Mouse (Mus musculus): ENCODE results near the gene Cdh4. TPM values are rescaled to one million over a fixed set of nuclear protein-coding genes. Genes with fewer than 3 reads are reported as not detected.
A peak's percentile ranks its signal among the peaks of the same experiment; 100 is the strongest.

Cdh4 gene
- polyA plus RNA-seq, 1 experiment from 2014 or later: 0.61 TPM

DNA sequence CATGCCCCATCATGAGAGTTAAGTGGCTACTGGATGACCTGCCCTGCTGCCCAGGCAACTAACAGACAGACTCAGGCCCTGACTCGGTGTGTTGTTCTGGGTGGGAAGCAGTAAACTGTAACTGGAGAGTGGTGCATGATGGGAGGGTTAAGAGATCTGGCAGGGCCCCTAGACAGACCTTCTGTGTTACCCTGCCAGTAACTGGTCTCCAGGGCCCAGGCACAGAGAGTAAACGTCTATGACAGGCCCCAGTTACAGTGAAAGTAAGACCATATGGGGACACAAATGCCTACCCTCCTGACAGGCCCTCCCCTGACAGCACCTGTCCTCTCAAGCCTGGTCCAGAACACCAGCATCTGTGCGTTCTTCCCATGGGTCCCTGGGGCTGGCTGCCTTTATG lies 420.4 kb downstream of the Cdh4 start:
- Histone ChIP-seq H3K36me3 (replicated peaks; ENCODE audit: insufficient read depth, low read length) (no peaks in the 10 kb centered on the region), H3K4me3 (ENCODE audit: low read depth, low read length) (no peak overlapping the region)
- no peak for ATAC-seq

DNA sequence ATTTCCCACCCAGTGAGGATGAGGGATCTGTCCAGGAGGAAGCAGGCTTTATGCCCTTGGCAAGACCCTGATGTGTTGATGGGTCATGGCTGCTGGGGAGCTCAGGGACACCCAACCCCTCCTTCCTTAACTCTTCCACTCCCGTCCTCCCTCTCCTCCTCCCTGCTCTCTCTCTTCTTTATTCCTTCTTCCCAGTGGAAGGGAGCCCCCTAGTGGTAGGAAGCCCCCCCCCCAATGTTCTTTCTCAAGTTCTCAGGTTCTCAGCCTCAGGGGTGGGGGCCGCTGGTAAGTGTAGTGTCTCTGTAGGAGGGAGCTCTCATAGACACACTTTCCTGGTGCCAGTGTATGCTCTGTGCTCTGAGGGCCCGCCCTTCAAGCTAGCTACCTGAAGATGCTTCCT lies 421.0 kb downstream of the Cdh4 start:
- Histone ChIP-seq H3K4me1 (ENCODE audit: insufficient read depth) (no peaks in the 10 kb centered on the region), H3K27me3 (ENCODE audit: insufficient read depth, low read length) (no peaks in the 10 kb centered on the region), H3K9ac (replicated peaks) (no peak overlapping the region), H3K9me3 (ENCODE audit: low read length) (no peaks in the 10 kb centered on the region), H3K27ac (ENCODE audit: low read depth) (no peak overlapping the region), H3K4me3 (ENCODE audit: low read depth, low read length) (no peak overlapping the region), H3K4me2 (ENCODE audit: low read depth, low read length) (no peak overlapping the region), H3K36me3 (replicated peaks; ENCODE audit: insufficient read depth, low read length) (no peaks in the 10 kb centered on the region)
- no peak for ATAC-seq
- WGBS (ENCODE audit: insufficient replicate concordance): 58% methylated on average over 3 of the region's 3 CpGs
- TF ChIP-seq EP300 (IDR thresholded peaks at IDR 0.05; ENCODE audit: low read depth) (no peak), CTCF (IDR thresholded peaks at IDR 0.05; ENCODE audit: low read depth) (peak; percentile 48)
- no peak for DNase-seq

More for the DNA sequence above, 420.4 kb downstream of the Cdh4 start:
- H3K9me3 ChIP-seq (ENCODE audit: low read length): no peaks in the 10 kb centered on the region
- no peak for DNase-seq
- H3K27me3 ChIP-seq (ENCODE audit: insufficient read depth, low read length): no peaks in the 10 kb centered on the region
- no peak overlapping the region for H3K27ac ChIP-seq (ENCODE audit: low read depth)
- WGBS (ENCODE audit: insufficient replicate concordance): 60% methylated on average over 3 of the region's 3 CpGs
- no peak for TF ChIP-seq EP300 (IDR thresholded peaks at IDR 0.05; ENCODE audit: low read depth)
- TF ChIP-seq CTCF (IDR thresholded peaks at IDR 0.05; ENCODE audit: low read depth): no peak
- H3K9ac ChIP-seq (replicated peaks): no peak overlapping the region
- no peaks in the 10 kb centered on the region for H3K4me1 ChIP-seq (ENCODE audit: insufficient read depth)
- H3K4me2 ChIP-seq (ENCODE audit: low read depth, low read length): no peak overlapping the region

DNA sequence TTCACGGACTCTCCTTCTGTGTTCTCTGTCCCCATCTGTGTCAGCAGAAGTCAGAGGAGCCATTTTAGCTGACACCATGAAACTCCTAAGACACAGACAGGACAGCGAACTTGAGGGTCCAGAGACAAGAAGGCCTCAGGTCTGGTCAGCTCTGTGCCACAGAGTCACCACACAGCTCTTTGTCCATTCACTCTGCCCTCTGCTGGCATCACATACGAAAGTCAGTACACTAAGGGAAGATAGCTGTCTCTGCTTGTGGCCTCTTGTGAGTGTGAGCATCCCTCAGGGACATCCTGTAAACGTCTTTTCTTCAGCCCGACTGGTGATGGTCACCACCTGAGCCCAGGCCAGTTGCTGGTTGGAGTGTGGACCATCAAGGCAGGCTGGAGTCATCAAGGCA lies 422.9 kb downstream of the Cdh4 start:
- no peaks in the 10 kb centered on the region for H3K4me1 ChIP-seq (ENCODE audit: insufficient read depth)
- ATAC-seq: no peak
- WGBS (ENCODE audit: insufficient replicate concordance): 67% methylated on average over 5 of the region's 5 CpGs

DNA sequence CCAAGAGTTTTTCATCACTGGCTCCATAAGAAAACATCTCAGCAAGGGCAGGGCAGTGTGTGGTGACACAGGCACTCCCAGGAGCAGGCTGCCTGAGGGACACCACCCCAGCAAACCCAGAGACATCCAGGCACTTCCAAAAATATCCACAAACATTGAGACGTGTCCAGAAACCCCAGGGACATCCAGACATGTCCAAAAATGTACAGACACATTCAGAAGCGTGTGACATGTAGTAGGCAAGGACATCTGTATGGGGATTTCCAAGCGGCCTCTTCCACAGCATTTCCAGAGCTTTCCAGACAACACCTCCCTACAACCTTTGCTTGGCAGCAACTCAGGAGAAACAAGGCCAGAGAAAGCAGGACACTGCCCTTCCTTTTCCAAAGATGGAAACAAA lies 425.4 kb downstream of the Cdh4 start:
- Histone ChIP-seq H3K27me3 (ENCODE audit: insufficient read depth, low read length) (no peaks in the 10 kb centered on the region), H3K9ac (replicated peaks) (no peak overlapping the region), H3K27ac (ENCODE audit: low read depth) (no peak overlapping the region), H3K4me3 (ENCODE audit: low read depth, low read length) (no peak overlapping the region), H3K36me3 (replicated peaks; ENCODE audit: insufficient read depth, low read length) (no peaks in the 10 kb centered on the region), H3K4me2 (ENCODE audit: low read depth, low read length) (no peak overlapping the region), H3K9me3 (ENCODE audit: low read length) (no peaks in the 10 kb centered on the region), H3K4me1 (ENCODE audit: insufficient read depth) (no peaks in the 10 kb centered on the region)
- WGBS (ENCODE audit: insufficient replicate concordance): 55% methylated on average over 3 of the region's 3 CpGs
- ATAC-seq (no peak), DNase-seq (no peak)
- TF ChIP-seq CTCF (IDR thresholded peaks at IDR 0.05; ENCODE audit: low read depth) (no peak), EP300 (IDR thresholded peaks at IDR 0.05; ENCODE audit: low read depth) (no peak)

More for the DNA sequence above, 422.9 kb downstream of the Cdh4 start:
- peak; percentile 23; the same call in 1 of the 2 replicates for TF ChIP-seq CTCF (IDR thresholded peaks at IDR 0.05; ENCODE audit: low read depth)
- TF ChIP-seq EP300 (IDR thresholded peaks at IDR 0.05; ENCODE audit: low read depth): no peak
- Histone ChIP-seq H3K27ac (ENCODE audit: low read depth) (no peak overlapping the region), H3K9me3 (ENCODE audit: low read length) (no peaks in the 10 kb centered on the region), H3K36me3 (replicated peaks; ENCODE audit: insufficient read depth, low read length) (no peaks in the 10 kb centered on the region), H3K27me3 (ENCODE audit: insufficient read depth, low read length) (no peaks in the 10 kb centered on the region), H3K9ac (replicated peaks) (no peak overlapping the region), H3K4me2 (ENCODE audit: low read depth, low read length) (no peak overlapping the region), H3K4me3 (ENCODE audit: low read depth, low read length) (no peak overlapping the region)
- DNase-seq: no peak

DNA sequence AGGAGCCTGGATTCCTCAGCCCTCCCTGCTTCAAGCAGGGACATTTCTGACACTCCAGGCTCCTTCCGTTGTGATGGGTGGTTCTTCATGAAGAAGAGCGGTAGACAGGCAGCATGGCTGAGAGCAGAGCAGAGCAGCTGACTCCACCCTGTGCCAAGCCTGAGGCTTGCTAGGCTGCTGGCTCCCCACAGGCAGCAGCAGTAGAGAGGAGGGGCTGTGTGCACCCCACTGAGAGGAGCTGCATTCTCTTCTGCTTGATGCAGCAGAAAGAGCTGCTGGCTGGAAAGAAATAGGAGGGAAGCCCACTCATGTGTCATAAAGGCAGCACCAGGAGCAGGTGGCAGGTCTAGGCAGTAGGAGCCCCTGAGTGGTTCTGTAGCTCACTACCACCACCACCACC lies 427.6 kb downstream of the Cdh4 start:
- WGBS (ENCODE audit: insufficient replicate concordance): 45% methylated on average over 2 of the region's 2 CpGs
- ATAC-seq (no peak), DNase-seq (no peak)
- Histone ChIP-seq H3K27ac (ENCODE audit: low read depth) (no peak overlapping the region), H3K27me3 (ENCODE audit: insufficient read depth, low read length) (no peaks in the 10 kb centered on the region), H3K4me3 (ENCODE audit: low read depth, low read length) (no peak overlapping the region), H3K36me3 (replicated peaks; ENCODE audit: insufficient read depth, low read length) (no peaks in the 10 kb centered on the region), H3K9me3 (ENCODE audit: low read length) (no peaks in the 10 kb centered on the region), H3K9ac (replicated peaks) (no peak overlapping the region), H3K4me1 (ENCODE audit: insufficient read depth) (no peaks in the 10 kb centered on the region), H3K4me2 (ENCODE audit: low read depth, low read length) (no peak overlapping the region)
- no peak for TF ChIP-seq EP300 (IDR thresholded peaks at IDR 0.05; ENCODE audit: low read depth)
- TF ChIP-seq CTCF (IDR thresholded peaks at IDR 0.05; ENCODE audit: low read depth): no peak

DNA sequence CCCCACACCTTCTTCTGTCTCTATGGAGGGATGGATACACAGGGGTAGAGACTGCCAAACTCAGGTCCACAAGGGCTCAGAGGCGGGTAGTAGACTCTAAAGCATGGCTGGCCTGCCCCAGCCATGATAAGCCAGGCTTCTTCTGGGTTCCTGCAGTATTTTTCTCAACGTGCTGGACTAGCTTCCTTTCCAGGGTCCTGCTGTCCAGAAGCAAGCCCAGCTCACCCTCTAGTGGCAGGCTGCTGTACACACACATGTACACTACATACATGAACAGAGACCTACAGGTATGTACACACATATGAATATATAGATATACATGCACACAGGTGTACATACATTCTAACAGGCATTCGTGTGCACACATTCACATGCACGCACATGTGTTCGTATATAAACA lies 430.5 kb downstream of the Cdh4 start:
- H3K9me3 ChIP-seq (ENCODE audit: low read length): no peaks in the 10 kb centered on the region
- H3K4me3 ChIP-seq (ENCODE audit: low read depth, low read length): no peak overlapping the region
- 56% methylated on average over 5 of the region's 5 CpGs for WGBS (ENCODE audit: insufficient replicate concordance)
- TF ChIP-seq CTCF (IDR thresholded peaks at IDR 0.05; ENCODE audit: low read depth) (peak; percentile 47), EP300 (IDR thresholded peaks at IDR 0.05; ENCODE audit: low read depth) (no peak)
- ATAC-seq: no peak
- no peak overlapping the region for H3K4me2 ChIP-seq (ENCODE audit: low read depth, low read length)
- no peaks in the 10 kb centered on the region for H3K4me1 ChIP-seq (ENCODE audit: insufficient read depth)
- DNase-seq: no peak
- no peaks in the 10 kb centered on the region for H3K27me3 ChIP-seq (ENCODE audit: insufficient read depth, low read length)
- H3K36me3 ChIP-seq (replicated peaks; ENCODE audit: insufficient read depth, low read length): no peaks in the 10 kb centered on the region
- no peak overlapping the region for H3K27ac ChIP-seq (ENCODE audit: low read depth)
- H3K9ac ChIP-seq (replicated peaks): no peak overlapping the region

DNA sequence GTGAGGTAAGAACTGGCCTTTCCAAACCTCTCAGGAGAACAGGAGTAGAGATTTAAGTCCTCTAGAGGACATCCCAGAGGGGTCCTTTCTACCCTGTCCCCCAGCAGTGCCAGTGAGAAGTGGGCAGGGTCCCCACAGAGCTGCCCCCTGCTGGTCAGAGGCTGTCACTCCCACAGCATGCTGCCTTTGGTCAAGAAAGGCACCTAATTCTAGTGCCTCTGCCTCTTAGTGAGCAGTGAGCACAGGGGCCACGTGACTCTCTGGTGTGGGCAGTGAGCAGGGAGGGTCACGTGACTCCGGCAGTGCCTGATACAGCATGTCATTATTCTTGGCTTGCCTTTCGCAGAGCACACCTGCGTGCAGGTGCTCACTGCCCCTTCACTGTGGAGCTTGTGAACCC lies 431.1 kb downstream of the Cdh4 start:
- H3K9me3 ChIP-seq (ENCODE audit: low read length): no peaks in the 10 kb centered on the region
- H3K27me3 ChIP-seq (ENCODE audit: insufficient read depth, low read length): no peaks in the 10 kb centered on the region
- no peak overlapping the region for H3K9ac ChIP-seq (replicated peaks)
- no peak overlapping the region for H3K4me2 ChIP-seq (ENCODE audit: low read depth, low read length)
- ATAC-seq: no peak
- no peaks in the 10 kb centered on the region for H3K36me3 ChIP-seq (replicated peaks; ENCODE audit: insufficient read depth, low read length)
- TF ChIP-seq CTCF (IDR thresholded peaks at IDR 0.05; ENCODE audit: low read depth): peak; percentile 57
- no peak for TF ChIP-seq EP300 (IDR thresholded peaks at IDR 0.05; ENCODE audit: low read depth)
- H3K4me1 ChIP-seq (ENCODE audit: insufficient read depth): no peaks in the 10 kb centered on the region
- H3K4me3 ChIP-seq (ENCODE audit: low read depth, low read length): no peak overlapping the region
- DNase-seq: peak; percentile 20
- 45% methylated on average over 5 of the region's 5 CpGs for WGBS (ENCODE audit: insufficient replicate concordance)
- no peak overlapping the region for H3K27ac ChIP-seq (ENCODE audit: low read depth)
